ENCODE assay signal across 36 mouse cellular contexts in genomic region chr13:96110767-96111166, GRCm38 (mm10). TPM values are rescaled to one million over a fixed set of nuclear protein-coding genes. Genes with fewer than 3 reads are reported as not detected.
DNase-seq lines count a peak whose midpoint lies in the region; ATAC-seq and TF ChIP-seq lines count a peak whose summit lies in the region.
"Had no signal": no experiment of that assay in that cellular context is flagged by ENCODE, and none has a peak within 500 bp of the region (broad histone marks: within the 10 kb centered on the region; RNA-seq: fewer than 3 reads in every experiment).

No protein-coding gene starts in this region.

- H3K4me2 ChIP-seq in forebrain, embryonic 13.5 days = no peak overlapping the region
- no peak overlapping the region for H3K4me2 ChIP-seq in hindbrain, embryonic 13.5 days
- no peak overlapping the region for H3K4me2 ChIP-seq in hindbrain, embryonic 11.5 days (replicated peaks; ENCODE audit: low read depth, low read length)
- no peak overlapping the region for H3K4me2 ChIP-seq in neural tube, embryonic 12.5 days (replicated peaks)
- H3K4me2 ChIP-seq: heart, embryonic 15.5 days; midbrain, embryonic 13.5 days had no signal

- no peaks in the 10 kb centered on the region for H3K27me3 ChIP-seq in forebrain, embryonic 13.5 days
- no peaks in the 10 kb centered on the region for H3K27me3 ChIP-seq in forebrain, embryonic 10.5 days (ENCODE audit: poor library complexity, severe bottlenecking)
- no peaks in the 10 kb centered on the region for H3K27me3 ChIP-seq in hindbrain, embryonic 13.5 days
- H3K27me3 ChIP-seq in hindbrain, embryonic 11.5 days (ENCODE audit: control insufficient read depth, insufficient read depth, low read length) = no peaks in the 10 kb centered on the region
- H3K27me3 ChIP-seq in neural tube, embryonic 12.5 days (replicated peaks) = no peaks in the 10 kb centered on the region
- H3K27me3 ChIP-seq in cerebellum, adult 2 months (ENCODE audit: control insufficient read depth, insufficient read depth, low read length) = no peaks in the 10 kb centered on the region
- H3K27me3 ChIP-seq: CH12.LX; heart, embryonic 15.5 days; midbrain, embryonic 13.5 days had no signal

- no peaks in the 10 kb centered on the region for H3K36me3 ChIP-seq in forebrain, embryonic 13.5 days (ENCODE audit: poor library complexity, severe bottlenecking)
- H3K36me3 ChIP-seq in forebrain, embryonic 10.5 days (replicated peaks) = no peaks in the 10 kb centered on the region
- no peaks in the 10 kb centered on the region for H3K36me3 ChIP-seq in hindbrain, embryonic 13.5 days
- no peaks in the 10 kb centered on the region for H3K36me3 ChIP-seq in hindbrain, embryonic 11.5 days (ENCODE audit: control insufficient read depth, insufficient read depth, low read length)
- no peaks in the 10 kb centered on the region for H3K36me3 ChIP-seq in neural tube, embryonic 12.5 days
- H3K36me3 ChIP-seq: heart, embryonic 10.5 days; heart, embryonic 15.5 days; midbrain, embryonic 13.5 days had no signal

- 0 out of 2 replicates have a peak, but pooled peaks have one; percentile 27 for ATAC-seq in forebrain, embryonic 13.5 days
- peak; percentile 46; the same call in 1 of the 2 replicates for ATAC-seq in hindbrain, embryonic 13.5 days (ENCODE audit: low FRiP score)
- ATAC-seq in hindbrain, embryonic 11.5 days (ENCODE audit: low FRiP score) = no peak
- ATAC-seq in neural tube, embryonic 12.5 days (ENCODE audit: low FRiP score, low read depth) = peak; percentile 53; the same call in 1 of the 2 replicates
- ATAC-seq: intestine, postnatal 0 days; midbrain, embryonic 13.5 days; Patski had no signal

- WGBS in forebrain, embryonic 13.5 days = 37% methylated on average over 3 of the region's 3 CpGs
- 91% methylated on average over 3 of the region's 3 CpGs for WGBS in forebrain, embryonic 10.5 days
- 23% methylated on average over 3 of the region's 3 CpGs for WGBS in hindbrain, embryonic 13.5 days
- WGBS in hindbrain, embryonic 11.5 days = 54% methylated on average over 3 of the region's 3 CpGs
- WGBS in neural tube, embryonic 12.5 days = 34% methylated on average over 3 of the region's 3 CpGs
- 58% methylated on average over 3 of the region's 3 CpGs for whole genome bisulfite sequencing in cerebellum, adult 2 months

- H3K4me1 ChIP-seq in forebrain, embryonic 13.5 days = peaks cover 6% of the 10 kb centered on the region
- H3K4me1 ChIP-seq in forebrain, embryonic 10.5 days = no peaks in the 10 kb centered on the region
- peaks cover 9% of the 10 kb centered on the region for H3K4me1 ChIP-seq in hindbrain, embryonic 13.5 days (replicated peaks)
- H3K4me1 ChIP-seq in hindbrain, embryonic 11.5 days (replicated peaks; ENCODE audit: control insufficient read depth, insufficient read depth, low read length) = no peaks in the 10 kb centered on the region
- no peaks in the 10 kb centered on the region for H3K4me1 ChIP-seq in neural tube, embryonic 12.5 days
- no peaks in the 10 kb centered on the region for H3K4me1 ChIP-seq in cerebellum, adult 2 months (ENCODE audit: control insufficient read depth, insufficient read depth, low read length)
- H3K4me1 ChIP-seq: heart, embryonic 10.5 days; heart, embryonic 15.5 days; midbrain, embryonic 13.5 days had no signal

- no peak overlapping the region for H3K27ac ChIP-seq in forebrain, embryonic 13.5 days
- H3K27ac ChIP-seq in forebrain, embryonic 10.5 days = no peak overlapping the region
- H3K27ac ChIP-seq in hindbrain, embryonic 13.5 days = peak overlapping the region; percentile 81
- H3K27ac ChIP-seq in hindbrain, embryonic 11.5 days (ENCODE audit: low read depth, low read length) = no peak overlapping the region
- H3K27ac ChIP-seq in neural tube, embryonic 12.5 days = no peak overlapping the region
- no peak overlapping the region for H3K27ac ChIP-seq in cerebellum, adult 2 months (ENCODE audit: insufficient read depth, low read length)
- H3K27ac ChIP-seq: heart, embryonic 10.5 days; heart, embryonic 15.5 days; liver, embryonic 14.5 days; macrophage; midbrain, embryonic 13.5 days had no signal

- no peak for TF ChIP-seq POLR2A in cerebellum, adult 2 months (IDR thresholded peaks at IDR 0.05; ENCODE audit: borderline replicate concordance, insufficient read depth, low read length)

- TF ChIP-seq CTCF in cerebellum, adult 2 months (IDR thresholded peaks at IDR 0.05; ENCODE audit: borderline replicate concordance, insufficient read depth, low read depth, low read length) = no peak

- no peak overlapping the region for H3K9ac ChIP-seq in forebrain, embryonic 13.5 days
- no peak overlapping the region for H3K9ac ChIP-seq in hindbrain, embryonic 13.5 days
- no peak overlapping the region for H3K9ac ChIP-seq in hindbrain, embryonic 11.5 days (ENCODE audit: low read depth, low read length)
- no peak overlapping the region for H3K9ac ChIP-seq in neural tube, embryonic 12.5 days
- H3K9ac ChIP-seq: heart, embryonic 15.5 days; liver, embryonic 14.5 days; midbrain, embryonic 13.5 days had no signal

- H3K9me3 ChIP-seq in forebrain, embryonic 13.5 days (replicated peaks) = no peaks in the 10 kb centered on the region
- H3K9me3 ChIP-seq in forebrain, embryonic 10.5 days = no peaks in the 10 kb centered on the region
- H3K9me3 ChIP-seq in hindbrain, embryonic 13.5 days = no peaks in the 10 kb centered on the region
- no peaks in the 10 kb centered on the region for H3K9me3 ChIP-seq in hindbrain, embryonic 11.5 days (ENCODE audit: control insufficient read depth, low read length)
- no peaks in the 10 kb centered on the region for H3K9me3 ChIP-seq in neural tube, embryonic 12.5 days
- H3K9me3 ChIP-seq: heart, embryonic 10.5 days; heart, embryonic 15.5 days; midbrain, embryonic 13.5 days had no signal

- no peak for DNase-seq in forebrain, embryonic 10.5 days (ENCODE audit: extremely low spot score, low spot score)
- DNase-seq in hindbrain, embryonic 11.5 days (ENCODE audit: low spot score) = no peak
- DNase-seq in neural tube, embryonic 10.5 days (ENCODE audit: extremely low spot score, low spot score) = no peak
- no peak for DNase-seq in cerebellum, adult 2 months
- DNase-seq: adrenal gland, postnatal 10 days; cerebellum, adult 11-12 months; cerebellum, postnatal 10 days; gastrocnemius, postnatal 14 days; heart, adult 11 months; kidney, postnatal 25 days; liver; lung, adult 2 months; lung, postnatal 10 days; right cerebral cortex, adult 18-20 months; spleen, adult 18-20 months; thymus, postnatal 14 days had no signal

- H3K4me3 ChIP-seq in forebrain, embryonic 13.5 days = no peak overlapping the region
- H3K4me3 ChIP-seq in forebrain, embryonic 10.5 days = no peak overlapping the region
- H3K4me3 ChIP-seq in hindbrain, embryonic 13.5 days = no peak overlapping the region
- no peak overlapping the region for H3K4me3 ChIP-seq in hindbrain, embryonic 11.5 days (ENCODE audit: low read depth, low read length)
- no peak overlapping the region for H3K4me3 ChIP-seq in neural tube, embryonic 12.5 days
- no peak overlapping the region for H3K4me3 ChIP-seq in cerebellum, adult 2 months (replicated peaks; ENCODE audit: insufficient read depth, low read depth, low read length)
- H3K4me3 ChIP-seq: erythroblast, embryonic 14.5 days; heart, embryonic 10.5 days; heart, embryonic 15.5 days; midbrain, embryonic 13.5 days had no signal

RNA-seq across cellular contexts. Expression of gene Sv2c, which starts 21.6 kb away (rescaled TPM):
- polyA plus RNA-seq in forebrain, embryonic 13.5 days (2015; fragmentation: Nextera tagmentation; extraction: Ambion mirVana) = 1.2 and 1.9 TPM in 2 replicates
- 0.31 and 0.38 TPM in 2 replicates for polyA plus RNA-seq in forebrain, embryonic 10.5 days (2016; fragmentation: Nextera tagmentation; extraction: Ambion mirVana)
- polyA plus RNA-seq in hindbrain, embryonic 13.5 days (2015; fragmentation: Nextera tagmentation; extraction: Ambion mirVana) = 18.6 and 21.6 TPM in 2 replicates
- 7.9 and 8.1 TPM in 2 replicates for polyA plus RNA-seq in hindbrain, embryonic 11.5 days (2014; fragmentation: Nextera tagmentation; extraction: Ambion mirVana)
- polyA plus RNA-seq in neural tube, embryonic 12.5 days (2016; fragmentation: Nextera tagmentation; extraction: Ambion mirVana) = 16.3 and 16.4 TPM in 2 replicates
- polyA plus RNA-seq in cerebellum, adult 2 months (2012; rRNA removed) = 44.9 and 47.3 TPM in 2 replicates
- polyA plus RNA-seq: macrophage, Patski had no signal

RNA-seq across cellular contexts. Expression of gene Gm17190, which starts 28.9 kb away (rescaled TPM):
- not detected in 2 replicates for polyA plus RNA-seq in forebrain, embryonic 13.5 days (2015; fragmentation: Nextera tagmentation; extraction: Ambion mirVana)
- not detected in 2 replicates for polyA plus RNA-seq in forebrain, embryonic 10.5 days (2016; fragmentation: Nextera tagmentation; extraction: Ambion mirVana)
- 0.31 and 0.62 TPM in 2 replicates for polyA plus RNA-seq in hindbrain, embryonic 13.5 days (2015; fragmentation: Nextera tagmentation; extraction: Ambion mirVana)
- 0.36 TPM in 1 of 2 replicates, not detected in the other for polyA plus RNA-seq in hindbrain, embryonic 11.5 days (2014; fragmentation: Nextera tagmentation; extraction: Ambion mirVana)
- 0.37 and 0.87 TPM in 2 replicates for polyA plus RNA-seq in neural tube, embryonic 12.5 days (2016; fragmentation: Nextera tagmentation; extraction: Ambion mirVana)
- not detected in 2 replicates for polyA plus RNA-seq in cerebellum, adult 2 months (2012; rRNA removed)
- polyA plus RNA-seq: C2C12; cortical plate, adult 2 months; embryonic facial prominence, embryonic 14.5 days; erythroblast, embryonic 14.5 days; heart, embryonic 10.5 days; heart, embryonic 15.5 days; intestine, postnatal 0 days; kidney, embryonic 14.5 days; limb, embryonic 11.5 days; liver, embryonic 14.5 days; lung, adult 2 months; macrophage; midbrain, embryonic 13.5 days; neural tube, embryonic 11.5 days; stomach, embryonic 16.5 days; urinary bladder, adult 2 months had no signal

RNA-seq across cellular contexts. Expression of gene Gm20075, which starts 29.6 kb away (rescaled TPM):
- polyA plus RNA-seq in forebrain, embryonic 13.5 days (2015; fragmentation: Nextera tagmentation; extraction: Ambion mirVana) = 37.8 and 41.2 TPM in 2 replicates
- 31.3 and 34.4 TPM in 2 replicates for polyA plus RNA-seq in forebrain, embryonic 10.5 days (2016; fragmentation: Nextera tagmentation; extraction: Ambion mirVana)
- 30.1 and 31.6 TPM in 2 replicates for polyA plus RNA-seq in hindbrain, embryonic 13.5 days (2015; fragmentation: Nextera tagmentation; extraction: Ambion mirVana)
- 36.7 and 38.9 TPM in 2 replicates for polyA plus RNA-seq in hindbrain, embryonic 11.5 days (2014; fragmentation: Nextera tagmentation; extraction: Ambion mirVana)
- 23.4 and 30.8 TPM in 2 replicates for polyA plus RNA-seq in neural tube, embryonic 12.5 days (2016; fragmentation: Nextera tagmentation; extraction: Ambion mirVana)
- 1.7 and 2.0 TPM in 2 replicates for polyA plus RNA-seq in cerebellum, adult 2 months (2012; rRNA removed)
